Mouse (Mus musculus): Measurements from ENCODE around the gene Plekhm3.

Plekhm3 gene

DNA sequence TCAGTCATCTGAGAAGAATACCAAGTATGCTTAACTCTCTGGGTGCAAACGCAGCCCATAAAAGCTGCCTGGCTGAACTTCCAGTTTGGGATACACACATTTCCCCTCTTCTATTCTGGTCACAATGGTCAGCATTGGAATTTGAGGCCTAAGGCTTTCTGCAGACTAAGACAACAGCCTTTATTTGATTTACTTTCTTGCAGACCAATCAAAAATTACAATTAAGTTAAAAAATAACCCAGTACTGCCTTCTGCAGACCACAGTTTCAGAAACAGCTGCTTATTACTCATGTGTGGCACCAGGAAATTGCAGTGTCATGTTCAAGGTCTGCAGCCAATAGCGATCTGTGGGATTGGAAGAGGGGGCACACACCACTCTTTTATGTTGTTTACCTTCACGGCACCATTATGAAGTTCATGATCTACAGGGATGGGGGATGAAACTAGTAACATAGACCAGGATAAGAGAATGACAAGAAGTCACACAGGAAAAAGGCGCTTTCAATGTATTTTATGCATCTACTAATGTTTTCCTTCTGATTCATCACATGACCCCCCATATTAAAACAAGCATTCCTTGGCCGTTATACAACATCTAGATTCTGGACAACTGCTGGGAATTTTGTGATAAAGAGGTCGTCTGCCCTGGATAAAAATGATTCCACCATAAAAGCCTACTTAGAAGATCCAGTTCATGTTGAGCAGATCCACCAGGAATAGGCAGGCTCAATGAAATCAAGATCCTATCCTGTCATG lies 130.1 kb downstream of the Plekhm3 start:
- DNase-seq (ENCODE audit: low spot score in 2 of 2), result no peak

DNA sequence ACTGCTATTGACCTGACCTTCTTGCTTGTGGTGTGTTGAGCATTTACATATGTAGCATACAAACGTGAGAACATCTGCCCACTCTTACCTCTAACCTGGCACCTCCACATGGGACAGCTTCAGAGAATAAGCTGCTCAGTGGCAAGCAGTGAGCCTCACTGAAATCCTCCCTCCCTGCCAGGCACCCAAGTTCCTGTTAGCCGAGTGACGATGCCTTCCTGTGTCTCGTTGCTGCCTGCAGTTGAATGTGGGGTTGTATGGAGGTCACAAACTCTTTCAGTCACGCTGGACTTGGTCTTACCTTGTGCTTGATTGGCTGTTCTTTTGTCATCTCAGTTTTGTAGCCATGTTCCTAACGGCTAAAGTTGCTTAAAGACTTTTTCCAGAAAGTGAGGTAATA lies 133.1 kb downstream of the Plekhm3 start:
- no peak for DNase-seq (ENCODE audit: low spot score in 2 of 2)

DNA sequence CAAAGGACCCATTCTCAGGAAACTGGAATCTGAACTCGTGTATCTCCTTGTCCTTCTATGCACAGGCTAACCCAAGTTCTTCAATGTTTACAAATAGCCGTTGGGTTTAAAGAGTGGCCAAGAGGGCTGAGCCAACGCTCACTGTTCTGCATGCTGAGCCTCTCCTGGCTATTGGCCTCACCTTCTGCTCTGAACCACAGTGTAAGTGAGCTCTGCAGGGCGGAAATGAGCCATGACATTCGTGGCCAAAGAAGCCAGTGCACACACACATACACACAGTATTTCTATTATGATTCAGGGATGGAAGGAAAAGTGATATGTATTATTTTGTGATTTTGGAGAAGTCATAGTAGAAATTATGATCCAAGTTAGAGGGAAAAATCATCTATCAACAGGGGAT lies 138.9 kb downstream of the Plekhm3 start:
- DNase-seq (ENCODE audit: low spot score in 2 of 2), result no peak

DNA sequence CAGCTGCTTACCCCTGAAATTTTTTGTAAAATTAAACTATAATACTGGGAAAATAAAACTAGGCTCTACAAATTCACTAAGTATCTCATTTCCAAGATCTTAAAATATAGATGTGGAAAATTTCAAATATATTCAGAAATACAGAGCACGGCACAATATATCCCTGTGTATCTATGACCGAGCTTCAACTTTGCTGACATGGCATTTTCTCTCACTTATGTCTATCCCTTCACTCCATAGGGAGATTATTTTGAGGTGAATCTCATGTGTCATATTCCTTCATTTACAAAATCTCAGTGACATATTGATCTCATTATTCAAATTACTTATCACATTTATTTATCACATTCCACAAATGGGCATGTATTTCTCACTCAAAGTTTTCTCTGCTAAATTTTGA lies 143.4 kb downstream of the Plekhm3 start:
- DNase-seq (ENCODE audit: low spot score in 2 of 2), result no peak

DNA sequence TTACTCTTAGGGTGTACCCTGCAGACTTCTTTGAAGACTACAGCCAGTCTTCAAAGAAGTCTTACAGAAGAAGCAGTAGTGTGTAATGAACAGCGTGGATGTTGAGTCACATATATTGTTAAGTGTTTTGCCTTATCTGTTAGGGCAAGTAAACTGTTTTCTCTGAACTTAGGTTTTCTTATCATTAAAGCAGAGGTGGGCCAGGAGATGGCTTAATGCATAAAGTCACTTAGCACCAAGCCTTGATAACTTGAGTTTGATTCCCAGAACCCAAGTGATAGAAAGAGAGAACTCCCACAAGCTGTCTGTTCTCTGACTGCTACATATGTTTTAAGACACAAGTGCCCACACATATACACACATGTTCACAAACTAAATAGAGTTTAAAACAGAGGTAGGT lies 144.7 kb downstream of the Plekhm3 start:
- no peak for DNase-seq (ENCODE audit: low spot score in 2 of 2)

DNA sequence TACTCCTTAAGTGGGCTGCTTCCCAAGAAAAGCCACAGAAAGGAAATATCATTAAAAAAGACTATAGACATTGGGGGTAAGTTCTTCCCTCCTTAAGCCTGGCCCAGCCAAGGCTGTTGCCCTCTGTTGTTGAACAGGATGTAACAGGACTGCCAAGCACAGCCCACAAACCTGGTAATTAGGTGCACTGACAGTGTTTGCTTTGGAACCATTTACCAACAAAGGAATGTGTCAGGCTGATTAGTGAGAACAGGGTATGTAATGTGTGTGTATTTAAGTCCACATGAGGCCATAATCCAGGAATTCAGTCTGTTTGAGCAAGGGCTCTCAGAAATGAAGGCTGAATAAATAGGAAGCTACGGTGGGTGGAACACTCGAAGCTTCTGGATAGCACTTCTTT lies 147.5 kb downstream of the Plekhm3 start:
- no peak for DNase-seq (ENCODE audit: low spot score in 2 of 2)

DNA sequence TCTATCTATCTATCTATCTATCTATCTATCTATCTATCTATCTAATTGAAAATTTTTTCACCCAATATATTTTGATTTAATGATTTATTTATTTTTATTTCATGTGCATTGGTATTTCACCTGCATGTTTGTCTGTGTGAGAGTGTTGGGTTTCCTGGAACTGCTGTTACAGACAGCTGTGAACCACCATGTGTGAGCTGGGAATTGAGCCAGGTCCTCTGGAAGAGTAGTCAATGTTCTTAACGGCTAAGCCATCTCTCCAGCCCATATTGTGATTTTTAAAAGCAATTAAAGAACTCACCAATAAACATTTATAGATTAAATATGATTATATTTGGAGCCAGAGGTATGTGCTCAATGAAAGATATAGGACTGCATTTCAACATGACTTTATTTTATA lies 148.9 kb downstream of the Plekhm3 start:
- DNase-seq (ENCODE audit: low spot score in 2 of 2), result no peak

DNA sequence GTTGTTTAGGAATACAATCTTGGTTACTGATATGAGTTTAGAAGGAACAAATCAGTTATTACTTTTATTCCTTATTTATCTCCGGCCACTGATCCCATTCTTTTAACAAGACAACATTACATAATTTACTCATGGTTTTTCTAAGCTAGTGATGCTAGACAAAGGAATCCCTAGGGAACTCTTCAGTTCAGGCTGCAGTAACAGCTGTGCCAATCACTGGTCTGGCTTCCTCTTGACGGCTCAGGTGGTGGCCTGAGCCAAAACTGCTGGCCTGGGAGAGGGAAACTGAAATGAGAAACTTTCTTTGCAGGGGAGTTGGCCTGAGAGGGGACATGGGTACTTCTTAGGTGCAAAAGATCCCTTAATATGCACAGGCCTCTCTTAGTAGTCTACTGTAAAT lies 151.4 kb downstream of the Plekhm3 start:
- no peak for DNase-seq (ENCODE audit: low spot score in 2 of 2)

DNA sequence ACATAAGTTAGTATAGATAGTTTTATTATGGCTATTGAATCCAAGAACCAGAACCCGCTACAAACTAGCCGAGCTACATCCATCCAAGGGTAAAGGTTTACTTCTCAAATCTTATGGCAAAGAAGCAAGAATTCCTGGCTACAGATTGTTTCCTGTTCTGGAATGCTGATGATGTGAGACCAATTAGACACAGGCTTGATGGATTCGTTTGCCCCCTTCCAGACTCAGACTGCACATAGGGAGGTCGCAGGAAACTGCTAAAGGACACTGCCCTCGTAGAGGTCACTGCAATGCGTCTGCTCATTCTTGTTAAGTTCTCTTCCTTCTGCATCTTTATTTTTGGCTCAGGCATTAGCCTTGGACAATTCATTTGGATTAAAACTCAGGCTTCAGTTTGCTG lies 154.0 kb downstream of the Plekhm3 start:
- no peak for DNase-seq (ENCODE audit: low spot score in 2 of 2)

DNA sequence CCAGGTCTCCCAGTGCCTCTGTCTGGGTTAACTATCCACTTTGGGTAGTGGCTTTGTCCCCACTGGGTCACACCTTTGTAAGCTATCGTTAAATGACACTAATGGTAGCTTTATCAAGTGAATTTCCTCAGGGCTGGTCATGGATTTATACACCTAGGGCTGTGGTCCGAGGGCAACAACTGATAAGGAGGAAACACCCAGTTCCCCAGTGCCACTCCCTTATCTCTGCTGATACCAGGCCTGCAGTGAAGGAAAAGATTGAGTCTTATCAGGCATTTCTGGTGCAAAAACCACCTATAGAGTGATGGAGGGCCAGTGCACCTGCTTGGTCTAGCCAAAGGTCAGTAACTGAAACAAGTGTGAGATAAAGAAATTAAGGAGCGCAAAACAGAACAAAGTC lies 159.0 kb downstream of the Plekhm3 start:
- no peak for DNase-seq (ENCODE audit: low spot score in 2 of 2)

DNA sequence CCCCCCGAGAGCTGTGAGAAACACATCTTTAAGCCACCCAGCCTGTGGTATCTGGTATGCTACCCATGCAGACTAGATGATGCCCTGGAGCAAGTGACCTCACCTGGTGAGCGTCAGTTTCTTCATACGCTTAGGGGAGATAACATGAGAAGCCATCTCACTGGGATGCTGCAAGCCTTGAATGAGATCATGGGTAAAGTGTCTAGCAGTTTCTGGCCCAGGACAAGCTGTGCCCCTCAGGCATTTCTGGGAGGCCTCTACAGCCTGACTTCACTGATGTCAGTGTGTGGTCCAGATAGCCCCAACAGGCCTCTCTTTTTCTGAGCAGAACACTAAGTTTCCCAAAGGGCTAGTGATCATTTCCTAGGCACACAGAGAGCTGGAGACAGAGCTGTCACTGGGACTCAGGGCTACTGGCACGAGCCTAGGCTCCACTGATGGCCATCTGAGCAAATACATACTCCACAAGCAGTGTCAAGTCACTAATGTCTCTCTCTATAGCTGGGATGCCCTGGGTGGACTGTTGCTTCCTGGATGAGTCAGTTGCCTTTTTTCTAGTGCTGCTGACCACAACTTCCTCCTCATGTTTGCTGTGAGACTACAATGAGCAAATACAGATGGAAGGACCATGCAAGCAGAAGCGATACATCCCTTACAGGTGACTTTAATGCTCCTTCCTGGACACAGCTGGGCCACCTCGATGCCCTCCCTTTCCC lies 159.6 kb downstream of the Plekhm3 start:
- peak; percentile 31 to 36 for DNase-seq (ENCODE audit: low spot score in 2 of 2)

DNA sequence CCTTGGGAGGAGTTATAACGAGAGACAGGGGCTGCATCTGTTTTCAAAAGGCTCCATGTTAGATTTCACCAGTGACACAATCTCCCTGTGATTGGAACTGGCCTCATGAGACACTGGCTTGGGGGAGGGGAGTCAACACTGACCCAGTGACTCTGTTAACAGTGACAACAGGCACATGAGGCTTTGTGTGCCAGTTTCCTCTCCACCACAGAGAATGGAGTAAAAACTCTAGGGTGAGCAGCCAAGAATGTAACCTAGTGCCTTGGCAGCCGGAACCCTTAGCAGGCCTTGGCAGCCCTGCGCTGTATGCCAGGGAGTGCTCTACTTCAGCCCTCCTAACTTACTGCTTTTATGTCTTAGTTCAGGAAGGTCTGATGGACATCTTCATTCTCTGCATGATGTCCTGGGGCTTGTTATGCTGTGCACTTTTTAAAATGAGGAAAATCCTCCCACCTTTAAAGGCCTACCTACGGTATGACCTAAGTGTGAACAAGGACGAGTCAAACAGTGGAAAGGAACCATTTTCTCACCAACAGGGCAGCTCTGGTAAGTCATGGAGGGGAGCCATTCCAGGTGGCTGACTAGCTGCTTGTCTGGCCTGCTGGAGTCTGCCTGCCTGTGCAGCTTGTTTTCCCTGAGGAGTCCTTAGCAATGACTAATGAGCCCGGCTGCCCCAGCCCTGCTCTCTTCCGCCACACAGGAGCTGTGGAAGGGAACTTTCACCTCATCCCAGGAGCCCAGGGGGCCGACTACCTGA lies 161.2 kb downstream of the Plekhm3 start:
- DNase-seq (ENCODE audit: low spot score in 2 of 2), result no peak

DNA sequence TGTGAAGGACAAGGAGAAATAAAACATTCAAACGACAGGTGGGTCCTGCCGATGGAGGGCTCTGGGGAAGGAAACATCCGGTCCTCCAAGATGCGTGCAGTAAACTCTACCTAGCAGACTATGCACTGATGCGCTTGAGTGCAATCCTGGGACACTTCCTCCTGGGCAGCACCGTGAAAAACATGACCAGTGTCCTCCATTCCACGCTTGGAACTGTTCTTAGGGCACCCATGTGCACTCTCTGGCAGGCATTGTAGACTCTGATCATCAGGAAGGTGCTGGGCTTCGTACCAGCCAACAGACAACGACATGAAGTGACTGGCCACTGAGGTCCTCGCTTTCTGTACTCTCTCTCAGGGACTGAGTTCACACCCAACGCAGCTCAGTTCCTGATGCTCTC lies 162.5 kb downstream of the Plekhm3 start:
- no peak for DNase-seq (ENCODE audit: low spot score in 2 of 2)

DNA sequence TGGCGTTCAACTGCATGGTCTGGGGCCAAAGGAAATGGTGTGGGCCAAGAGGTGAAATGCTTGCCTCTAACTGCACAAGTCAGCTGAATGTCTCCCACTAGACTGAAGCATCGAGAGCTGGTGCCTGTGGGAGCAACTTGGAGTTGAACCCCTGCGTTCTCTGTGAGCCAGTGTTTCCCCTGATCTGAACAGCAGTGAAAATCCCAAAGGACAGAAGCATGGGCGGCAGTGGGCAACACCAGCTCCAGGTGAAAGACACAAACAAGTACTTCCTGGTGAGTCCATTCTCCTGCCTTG lies 163.4 kb downstream of the Plekhm3 start:
- DNase-seq (ENCODE audit: low spot score in 2 of 2), result no peak

DNA sequence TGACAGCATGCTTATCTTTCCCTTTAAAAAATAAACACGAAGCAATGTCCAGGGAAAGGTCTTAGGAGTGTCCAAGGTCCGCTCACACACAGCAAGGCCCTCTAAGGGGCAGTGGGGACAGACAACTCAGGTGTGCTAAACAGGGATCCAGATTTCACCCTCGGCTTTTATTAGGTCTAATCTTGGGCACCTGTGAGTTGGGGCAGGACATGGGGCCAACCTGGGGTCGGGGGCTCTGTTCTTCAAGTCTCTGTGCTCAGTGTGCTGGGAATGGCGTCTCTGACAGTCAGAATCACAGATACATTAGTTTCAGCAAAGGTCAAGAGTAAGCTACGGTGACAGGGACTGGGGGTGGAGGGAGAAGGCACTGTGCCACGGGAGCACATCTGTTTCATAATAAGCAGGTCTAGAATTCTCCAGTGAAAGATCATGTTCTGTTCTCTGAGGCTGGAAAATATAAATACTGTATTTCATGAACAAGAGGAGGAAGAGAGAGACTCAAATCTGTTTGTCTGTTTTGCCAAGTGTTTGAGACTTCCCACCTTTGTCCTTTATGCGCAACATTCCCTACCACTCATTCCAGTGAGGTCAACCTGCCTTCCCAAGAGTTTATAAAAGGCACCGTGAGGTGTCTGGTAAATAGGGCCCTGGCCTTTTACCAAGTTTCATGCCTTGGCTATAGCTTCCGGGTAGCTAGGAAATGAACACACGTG lies 163.9 kb downstream of the Plekhm3 start:
- no peak for DNase-seq (ENCODE audit: low spot score in 2 of 2)

DNA sequence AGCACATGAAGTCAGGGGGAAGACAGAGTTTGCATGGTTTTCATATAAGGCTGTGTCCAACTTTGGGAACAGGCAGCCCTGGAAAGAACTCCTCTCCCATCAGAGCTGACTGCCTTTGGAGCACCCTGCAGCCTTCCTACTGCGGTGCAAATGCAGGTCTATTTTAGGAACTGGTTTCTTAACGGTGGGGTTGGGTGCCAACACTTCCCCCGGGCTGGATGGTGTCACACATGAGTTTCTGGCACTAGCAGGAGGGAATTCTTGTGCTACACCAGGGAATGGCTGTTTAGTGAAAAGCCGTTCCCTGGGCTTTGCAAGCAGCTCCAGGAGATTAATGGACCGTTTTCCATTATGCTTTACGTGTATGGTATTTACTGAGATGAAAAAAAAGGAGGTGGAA lies 164.8 kb downstream of the Plekhm3 start:
- DNase-seq (ENCODE audit: low spot score in 2 of 2), result no peak

DNA sequence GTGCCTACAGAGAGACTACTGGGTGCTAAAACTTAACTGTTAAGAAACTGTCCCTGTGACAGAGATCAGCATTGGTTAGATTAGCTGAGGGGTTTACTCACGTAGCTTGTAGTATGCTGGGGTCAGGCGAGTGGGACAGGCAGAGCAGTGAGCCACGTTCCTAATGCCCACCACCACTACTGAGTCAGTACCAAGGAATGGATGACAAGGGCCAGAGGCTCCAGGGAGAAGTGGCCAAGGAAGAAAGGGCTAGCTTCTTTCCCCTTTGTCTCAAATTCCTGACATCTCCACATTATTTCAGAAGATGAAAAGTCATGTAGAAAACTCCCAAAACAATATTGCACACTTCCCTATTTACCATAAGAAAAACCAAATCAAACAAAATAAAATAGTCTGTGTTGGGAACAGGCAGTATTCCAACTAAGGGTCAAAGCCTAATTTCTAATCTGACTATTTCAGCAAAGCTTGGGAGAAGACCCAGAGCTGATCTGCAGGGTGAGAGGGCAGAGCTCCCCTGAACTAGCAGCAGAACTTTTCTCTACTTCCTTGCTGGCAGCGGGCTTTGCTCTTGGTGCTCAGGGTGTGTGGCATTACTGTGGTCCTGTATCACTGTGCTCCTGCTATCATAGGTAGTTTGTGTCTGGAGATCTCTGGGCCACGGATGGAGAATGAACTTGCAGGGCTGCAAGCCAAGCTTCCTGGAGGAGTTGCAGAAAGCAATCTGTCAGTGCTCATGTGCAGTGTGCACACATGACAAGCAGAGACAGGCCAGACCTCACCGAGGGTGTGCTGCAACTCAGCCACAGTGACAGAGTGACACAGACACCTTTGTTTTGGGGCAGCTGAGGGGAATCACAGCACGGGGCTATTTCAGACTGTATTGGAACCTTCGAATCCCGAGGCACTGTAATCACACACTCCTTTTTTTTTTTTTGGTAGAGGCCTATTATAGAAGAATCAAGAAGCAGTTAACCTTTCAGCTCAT lies 165.5 kb downstream of the Plekhm3 start:
- DNase-seq (ENCODE audit: low spot score in 2 of 2), result no peak

DNA sequence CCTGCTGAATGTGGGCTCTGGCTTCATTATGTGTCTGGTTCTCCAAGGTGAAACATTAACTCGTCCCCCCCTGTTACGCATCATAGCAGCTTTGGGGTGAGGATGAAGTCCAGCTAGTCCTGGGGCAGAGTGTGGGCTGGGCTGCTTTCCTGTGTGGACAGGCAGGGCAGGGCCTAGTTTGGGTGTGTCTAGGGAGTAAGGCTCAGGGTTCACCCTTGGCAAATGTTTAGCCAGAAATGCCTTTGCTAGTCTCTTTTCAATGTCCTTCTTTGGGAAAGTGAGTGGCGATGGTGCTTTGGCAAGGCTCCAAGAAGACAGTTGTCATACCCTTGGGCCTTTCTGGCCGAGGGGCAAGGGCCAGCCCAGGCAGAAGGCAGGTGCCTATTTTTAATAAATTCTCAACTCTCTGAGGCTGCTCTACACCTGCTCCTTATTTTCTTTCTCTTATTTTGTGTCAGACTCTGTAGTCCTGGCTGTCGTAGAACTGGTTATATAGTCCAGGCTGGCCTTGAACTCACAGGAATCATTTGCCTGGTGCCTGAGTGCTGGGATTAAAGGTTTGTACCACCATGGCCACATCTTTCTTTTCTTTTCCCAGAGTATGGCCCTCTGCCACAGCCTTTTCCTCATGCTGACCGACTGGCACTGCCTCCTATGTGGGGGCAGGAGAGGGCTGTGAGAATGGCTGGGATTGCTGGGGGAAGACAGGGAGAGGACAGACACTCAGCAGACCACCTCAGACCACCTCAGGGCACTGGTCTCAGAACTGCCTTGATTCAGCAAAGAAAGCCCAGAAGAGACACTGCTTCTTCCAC lies 168.7 kb downstream of the Plekhm3 start:
- DNase-seq (ENCODE audit: low spot score in 2 of 2), result no peak

DNA sequence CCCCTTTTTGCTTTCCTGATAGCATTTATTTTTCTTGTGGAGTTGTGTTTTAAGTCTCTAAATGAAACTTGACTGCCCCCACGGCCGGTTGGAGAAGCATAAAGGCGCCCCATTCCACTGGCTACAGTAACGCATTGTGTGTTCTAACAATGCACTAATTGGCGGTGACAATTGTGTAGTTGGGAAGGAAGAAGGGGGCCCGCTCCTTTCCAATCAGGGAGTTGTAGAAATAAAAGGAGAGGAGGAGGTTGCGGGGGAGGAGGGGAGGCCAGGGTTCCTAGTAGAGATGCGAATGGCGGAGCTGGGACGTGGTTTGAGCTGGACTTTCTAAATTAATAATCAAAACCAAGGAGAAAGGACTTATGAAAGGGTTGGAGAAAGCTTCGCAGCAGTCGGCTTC lies 176.8 kb downstream of the Plekhm3 start:
- DNase-seq (ENCODE audit: low spot score in 2 of 2), result no peak

DNA sequence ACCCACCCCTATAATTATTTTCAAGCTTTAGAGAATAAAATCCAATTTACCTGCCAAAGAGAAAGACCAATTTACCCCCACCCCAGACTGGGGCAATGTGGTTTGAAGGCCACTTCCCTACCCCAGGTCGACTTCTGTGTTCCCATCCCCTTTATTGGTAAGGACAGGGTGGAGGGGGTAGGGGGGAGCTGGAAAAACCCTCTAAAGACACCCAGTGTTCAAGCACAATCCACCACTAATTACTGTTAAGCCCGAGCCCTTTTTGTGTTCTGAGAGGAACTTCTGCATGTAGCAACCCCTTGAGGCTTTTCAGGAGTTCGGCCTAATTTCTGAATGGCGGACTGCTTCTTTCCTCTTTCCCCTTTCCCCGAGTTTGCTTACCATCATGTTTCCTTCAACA lies 177.2 kb downstream of the Plekhm3 start:
- no peak for DNase-seq (ENCODE audit: low spot score in 2 of 2)
